Mouse (Mus musculus) erythroblast, embryonic 14.5 days (primary cell): ENCODE results near the gene Zc3h18.

ENCODE experiments used
- GATA1 ChIP-seq: IDR thresholded peaks from 2 replicates; pipeline ENCODE4 v1.6.1; 2012; ENCODE audit warnings: low read length, inconsistent platforms, mixed read lengths
- TAL1 ChIP-seq: IDR thresholded peaks from 3 replicates; pipeline ENCODE4 v1.6.1; 2012; ENCODE audit warnings: low read length, inconsistent platforms, mixed read lengths

DNA sequence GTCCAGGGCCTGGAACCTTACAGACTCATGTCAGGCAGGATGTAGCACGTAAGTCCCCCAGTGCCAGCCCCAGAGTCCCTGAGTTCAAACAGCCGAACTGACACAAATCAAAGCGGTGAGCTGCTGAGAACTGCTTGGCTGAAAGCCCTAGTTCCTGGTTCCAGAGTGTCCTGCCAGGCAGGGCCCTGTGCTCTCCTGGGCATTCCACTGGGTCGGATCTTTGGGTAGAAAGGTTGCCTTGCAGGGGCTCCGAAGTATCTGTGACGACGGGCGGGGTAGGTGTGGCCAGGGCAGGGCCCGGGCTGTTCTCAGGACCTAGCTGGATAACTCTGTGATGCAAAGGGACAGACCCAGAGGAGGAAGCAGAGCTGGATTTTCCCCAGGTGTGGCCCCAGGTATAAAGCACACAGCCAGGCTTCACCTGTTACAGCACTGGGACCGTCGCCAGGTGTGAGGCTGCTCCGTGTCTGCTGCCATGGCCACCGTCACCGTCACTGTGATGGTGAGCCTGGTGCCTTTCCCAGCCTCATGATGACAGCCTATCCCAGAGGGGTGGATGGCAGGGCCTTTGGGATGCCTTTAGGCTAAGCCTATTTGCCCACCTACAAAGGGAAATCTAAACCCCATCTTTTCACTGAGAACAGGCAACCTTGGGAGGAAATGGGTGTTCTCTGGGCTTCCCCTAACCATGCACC is 45.1 kb downstream of the Zc3h18 start, which contains the start of gene Il17c:
- no peak for TF ChIP-seq TAL1
- TF ChIP-seq GATA1 = no peak
